Mouse (Mus musculus) gastrocnemius, adult 8-10 months (tissue): ENCODE data around the gene Dhdh. TPM values are rescaled to one million over a fixed set of nuclear protein-coding genes. Genes with fewer than 3 reads are reported as not detected.

Experiments
- DNase-seq, 2 experiments: peaks; one replicate each; pipeline ENCODE4 v3.0.0; 2022; ENCODE audit warnings: low spot score in 2 of 2
- microRNA-seq: library from miRNA; unstranded; fragments of <30 nt; microRNA quantifications from one replicate; pipeline ENCODE4 v1.2.0, GENCODE M21; 2022
- total RNA-seq, 4 experiments: library from RNA; stranded (reverse); gene quantifications; 2 replicates each; pipeline ENCODE4 v1.2.4; 2022

Dhdh gene
- total RNA-seq, 4 experiments from 2014 or later: 22.2 to 29.9 (median 27.6) TPM

DNA sequence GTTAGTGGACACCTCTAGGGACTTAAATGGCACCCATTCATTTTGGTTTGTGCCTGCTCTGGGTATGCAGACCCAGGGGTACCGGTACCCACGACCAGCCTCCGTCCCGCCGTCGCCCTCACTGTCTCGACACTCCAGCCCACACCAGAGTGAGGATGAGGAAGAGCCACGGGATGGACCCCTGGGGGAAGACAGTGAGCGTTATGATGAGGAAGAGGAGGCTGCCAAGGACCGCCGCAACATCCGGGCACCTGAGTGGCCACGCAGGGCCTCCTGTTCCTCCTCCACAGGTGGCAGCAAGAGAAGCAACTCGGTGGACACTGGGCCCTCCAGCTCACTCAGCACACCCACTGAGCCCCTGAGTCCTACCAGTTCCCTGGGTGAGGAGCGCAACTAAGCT, 33.6 kb downstream of the Dhdh start:
- no peak for DNase-seq

DNA sequence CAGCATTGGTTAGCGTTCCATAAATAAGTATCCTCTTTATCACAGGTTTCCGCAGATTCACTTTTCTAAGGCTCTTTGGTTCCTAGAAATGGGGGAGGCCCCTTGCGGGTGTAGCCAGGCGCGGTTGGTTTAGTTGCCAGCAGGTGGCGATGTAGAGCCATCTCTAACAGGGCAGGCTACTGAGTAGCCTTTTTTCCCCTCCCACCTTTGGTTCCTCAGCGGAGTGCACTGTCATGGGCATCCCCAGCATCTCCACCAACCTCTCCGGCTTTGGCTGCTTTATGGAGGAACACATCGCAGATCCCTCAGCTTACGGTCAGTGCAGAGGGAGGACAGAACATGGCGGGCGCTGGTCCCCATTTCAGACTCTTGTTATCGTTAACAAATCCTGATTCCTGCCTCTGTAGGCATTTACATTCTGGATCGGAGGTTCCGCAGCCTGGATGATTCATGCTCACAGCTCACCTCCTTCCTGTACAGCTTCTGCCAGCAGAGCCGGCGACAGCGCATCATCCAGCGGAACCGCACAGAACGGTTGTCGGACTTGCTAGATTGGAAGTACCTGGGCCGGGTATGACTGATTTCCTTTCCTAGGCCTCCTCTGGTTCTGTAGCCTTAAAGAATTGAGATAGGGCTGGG, 37.1 kb downstream of the Dhdh start:
- peak; percentile 73 to 74 for DNase-seq

DNA sequence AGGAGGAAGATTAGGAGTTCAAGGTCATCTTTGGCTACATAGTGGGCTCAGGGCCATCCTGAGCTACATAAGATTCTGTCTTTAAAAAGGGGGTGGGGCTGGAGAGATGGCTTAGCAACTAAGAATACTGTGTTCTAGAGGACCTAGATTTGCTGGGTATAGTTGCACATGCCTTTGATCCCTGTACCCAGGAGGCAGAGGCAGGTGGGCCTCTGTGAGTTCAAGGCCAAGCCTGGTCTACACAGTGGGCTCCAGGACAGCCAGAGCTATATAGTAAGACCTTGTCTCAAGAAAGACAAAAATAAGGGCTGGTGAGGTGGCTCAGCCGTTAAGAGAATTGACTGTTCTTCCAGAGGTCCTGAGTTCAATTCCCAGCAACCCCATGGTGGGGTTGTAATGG, 38.6 kb downstream of the Dhdh start:
- no peak for DNase-seq

DNA sequence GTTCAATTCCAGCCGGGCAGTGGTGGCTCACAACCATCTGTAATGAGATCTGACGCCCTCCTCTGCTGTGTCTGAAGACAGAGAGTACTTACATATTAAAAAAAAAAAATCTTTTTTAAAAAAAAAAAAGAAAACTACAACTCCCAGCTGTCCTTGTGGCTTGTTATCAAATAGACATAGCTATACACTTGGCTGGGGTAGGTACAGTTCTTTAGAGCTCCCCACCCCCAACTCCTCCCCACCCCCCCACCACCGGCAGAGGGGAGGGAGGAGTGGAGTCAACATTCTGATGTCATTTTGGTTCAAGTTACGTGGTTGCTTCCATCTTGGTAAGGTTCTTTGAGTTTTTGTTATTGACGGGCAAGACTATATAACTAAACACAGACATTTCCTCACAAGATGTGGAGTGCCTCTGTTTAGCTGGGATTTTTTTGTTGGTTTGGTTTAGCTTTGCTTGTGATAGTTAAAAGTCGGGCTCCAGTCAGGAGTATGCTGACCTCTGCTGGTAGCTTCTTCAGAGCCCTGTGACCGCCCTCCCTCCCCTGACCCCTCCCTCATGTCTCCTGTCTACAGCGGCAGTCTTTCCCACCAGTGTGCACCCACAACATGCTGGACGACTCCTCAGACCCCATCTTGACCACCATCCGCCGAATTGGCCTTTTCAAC, 41.1 kb downstream of the Dhdh start:
- DNase-seq: peak in 1 of 2 experiments; percentile 22

DNA sequence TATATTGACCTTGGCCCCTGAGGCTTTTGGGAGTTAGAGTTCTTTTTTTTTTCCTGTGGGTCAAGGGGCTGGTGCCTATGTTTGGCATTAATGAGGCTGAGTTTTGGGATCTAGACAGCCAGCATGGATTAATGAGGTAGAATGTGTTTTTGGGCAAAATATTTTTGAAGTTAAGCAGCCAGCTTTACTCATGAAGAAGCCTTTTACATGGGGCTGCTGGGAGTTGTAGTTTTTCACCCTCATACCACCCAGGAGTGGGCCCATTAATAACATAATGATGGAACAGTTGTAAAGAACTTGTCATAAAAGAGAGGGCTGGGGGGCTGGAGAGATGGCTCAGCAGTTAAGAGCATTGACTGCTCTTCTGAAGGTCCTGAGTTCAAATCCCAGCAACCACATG, 42.0 kb downstream of the Dhdh start:
- DNase-seq: no peak

- peak in 1 of 2 experiments; percentile 37 for DNase-seq
Observed at GRCm38 (mm10) chr7:45443526-45444420, 44.8 kb downstream of the Dhdh start.

GRCm38 (mm10) chr7:45437521-45438276, 50.9 kb downstream of the Dhdh start, which contains the start of gene Ruvbl2:
TSS of gene Ruvbl2 (minus strand) at chr7:45438096.
- DNase-seq: peak; percentile 66 to 81

DNA sequence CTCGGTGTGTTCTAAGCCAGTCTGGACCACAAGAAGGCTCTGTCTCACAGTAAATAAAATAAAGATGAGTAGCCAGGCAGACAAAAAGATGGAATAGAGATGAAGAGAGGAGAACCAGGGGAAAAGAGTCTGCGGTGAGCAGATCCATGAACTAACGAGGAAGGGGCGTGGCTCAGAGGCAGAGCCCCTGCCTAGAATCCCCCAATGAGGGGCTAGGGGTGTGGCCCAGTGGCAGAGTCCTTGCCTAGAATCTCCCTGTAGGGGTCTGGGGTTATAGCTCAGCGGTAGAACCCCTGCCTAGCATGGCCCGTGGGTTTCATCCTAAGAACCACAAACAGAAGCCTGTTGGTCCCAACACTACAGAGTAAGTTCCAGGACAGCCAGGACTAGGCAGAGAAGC, 51.6 kb downstream of the Dhdh start:
- no peak for DNase-seq

- no peak for DNase-seq
Observed at GRCm38 (mm10) chr7:45436444-45436843, 52.2 kb downstream of the Dhdh start.

GRCm38 (mm10) chr7:45435038-45435437, 53.6 kb downstream of the Dhdh start:
- DNase-seq: peak in 1 of 2 experiments; percentile 55

- DNase-seq: peak; percentile 100
Observed at GRCm38 (mm10) chr7:45434203-45435015, 54.2 kb downstream of the Dhdh start, which contains the start of gene Gys1. TSS of gene Gys1 (plus strand) at chr7:45434844.

DNA sequence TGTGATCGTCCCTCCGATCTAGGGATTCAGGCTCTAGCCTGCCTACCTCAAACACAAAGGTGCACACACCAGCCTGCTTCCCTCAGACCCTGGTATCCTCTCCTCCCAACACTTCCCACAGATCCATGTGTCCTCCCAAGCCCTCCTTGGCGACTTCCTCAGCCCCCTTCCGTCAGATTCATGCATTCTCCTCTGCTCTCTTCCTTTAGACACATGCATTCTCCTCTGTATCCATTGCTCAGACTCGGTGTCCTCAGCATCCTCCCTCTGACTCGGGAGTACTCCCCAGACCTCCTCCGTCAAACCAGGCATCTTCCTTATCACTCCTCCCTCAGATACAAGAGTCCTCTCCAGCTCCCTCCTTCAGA, 54.8 kb downstream of the Dhdh start:
- no peak for DNase-seq

- peak in 1 of 2 experiments; percentile 69 for DNase-seq
Observed at GRCm38 (mm10) chr7:45426556-45426955, 62.0 kb downstream of the Dhdh start.

DNA sequence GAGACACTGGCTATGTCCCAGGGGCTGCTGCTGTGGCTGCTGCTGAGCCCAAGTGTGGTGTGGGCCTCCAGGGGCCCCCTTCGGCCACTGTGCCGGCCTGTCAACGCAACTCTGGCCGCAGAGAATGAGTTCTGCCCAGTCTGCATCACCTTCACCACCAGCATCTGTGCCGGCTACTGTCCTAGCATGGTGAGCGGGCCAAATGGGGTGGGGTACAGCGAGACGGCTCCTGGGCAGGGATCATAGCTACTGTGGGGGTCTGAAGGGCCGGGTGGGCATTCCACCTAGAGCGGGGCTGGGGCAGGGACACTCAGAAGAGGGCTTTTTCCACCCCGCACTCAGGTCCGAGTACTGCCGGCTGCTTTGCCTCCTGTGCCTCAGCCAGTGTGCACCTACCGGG, 67.4 kb downstream of the Dhdh start:
- no peak for DNase-seq

Small RNA genes lying within 50 kb of the gene (microRNA-seq; reads per million reads assigned to microRNA genes)
- not detected for gene Gm22133

Other genes with a start within 250 kb of the Dhdh start
- 1 to 10 TPM in 3 of 4 experiments, under 1 TPM in 1; 0.15 to 2.0 (median 1.2) TPM for gene Cd37, start 249.7 kb downstream of the Dhdh start, total RNA-seq
- not detected for gene Slc6a16, start 247.7 kb downstream of the Dhdh start, total RNA-seq
- gene Slc6a21, start 211.3 kb downstream of the Dhdh start, total RNA-seq: not detected
- 10 to 100 TPM; 30.7 to 35.6 (median 32.0) TPM for gene Trpm4, start 155.0 kb downstream of the Dhdh start, total RNA-seq
- 100 to 1,000 TPM; 700 to 858 (median 833) TPM for gene Hrc, start 153.5 kb downstream of the Dhdh start, total RNA-seq
- under 1 TPM in 3 of 4 experiments, not detected in 1; 0.07 to 0.24 (median 0.09) TPM for gene Ppfia3, start 121.8 kb downstream of the Dhdh start, total RNA-seq
- gene Lin7b, start 118.2 kb downstream of the Dhdh start, total RNA-seq: not detected
- gene Snrnp70, start 93.1 kb downstream of the Dhdh start, total RNA-seq: 10 to 100 TPM; 45.4 to 74.5 (median 59.9) TPM
- 10 to 100 TPM; 78.8 to 94.6 (median 88.3) TPM for gene Kcna7, start 83.2 kb downstream of the Dhdh start, total RNA-seq
- gene Ntf5, start 75.1 kb downstream of the Dhdh start, total RNA-seq: 1 to 10 TPM; 3.7 to 4.9 (median 4.3) TPM
- gene Lhb, start 68.0 kb downstream of the Dhdh start, total RNA-seq: under 1 TPM in 2 of 4 experiments, not detected in 2; 0.46 to 0.61 TPM
- 100 to 1,000 TPM; 265 to 308 (median 299) TPM for gene Gys1, start 54.0 kb downstream of the Dhdh start, total RNA-seq
- gene Ruvbl2, start 50.7 kb downstream of the Dhdh start, total RNA-seq: 10 to 100 TPM; 22.4 to 28.6 (median 24.0) TPM
- 100 to 1,000 TPM in 3 of 4 experiments, 10 to 100 TPM in 1; 83.2 to 132 (median 121) TPM for gene Ftl1, start 28.9 kb downstream of the Dhdh start, total RNA-seq
- 10 to 100 TPM; 14.5 to 17.8 (median 15.3) TPM for gene Bax, start 21.9 kb downstream of the Dhdh start, total RNA-seq
- not detected for gene Tulp2, start 6.9 kb downstream of the Dhdh start, total RNA-seq
- 10 to 100 TPM in 3 of 4 experiments, 1 to 10 TPM in 1; 9.7 to 19.4 (median 11.8) TPM for gene Gm45808, start 2.0 kb downstream of the Dhdh start, total RNA-seq
- gene Nucb1, start 21.6 kb upstream of the Dhdh start, total RNA-seq: 10 to 100 TPM; 51.1 to 66.1 (median 56.8) TPM
- 10 to 100 TPM; 19.6 to 34.3 (median 29.4) TPM for gene Ppp1r15a, start 37.5 kb upstream of the Dhdh start, total RNA-seq
- gene Plekha4, start 37.5 kb upstream of the Dhdh start, total RNA-seq: 1 to 10 TPM; 1.4 to 5.4 (median 4.6) TPM
- gene Hsd17b14, start 66.1 kb upstream of the Dhdh start, total RNA-seq: 1 to 10 TPM in 1 of 4 experiments, under 1 TPM in 2, not detected in 1; 0.52 to 2.8 (median 0.56) TPM
- 100 to 1,000 TPM in 1 of 4 experiments, 10 to 100 TPM in 3; 82.2 to 107 (median 91.8) TPM for gene Bcat2, start 81.3 kb upstream of the Dhdh start, total RNA-seq
- gene Fgf21, start 126.7 kb upstream of the Dhdh start, total RNA-seq: not detected
- gene Fut1, start 128.5 kb upstream of the Dhdh start, total RNA-seq: not detected
- not detected for gene Izumo1, start 133.0 kb upstream of the Dhdh start, total RNA-seq
- gene Rasip1, start 138.7 kb upstream of the Dhdh start, total RNA-seq: 1 to 10 TPM; 5.1 to 7.0 (median 5.3) TPM
- 10 to 100 TPM; 18.5 to 36.8 (median 28.8) TPM for gene Mamstr, start 151.2 kb upstream of the Dhdh start, total RNA-seq
- gene Fut2, start 177.6 kb upstream of the Dhdh start, total RNA-seq: under 1 TPM; 0.12 to 0.29 (median 0.20) TPM
- under 1 TPM; 0.18 to 0.48 (median 0.27) TPM for gene Ntn5, start 195.2 kb upstream of the Dhdh start, total RNA-seq
- under 1 TPM in 3 of 4 experiments, not detected in 1; 0.12 to 0.18 (median 0.16) TPM for gene Sec1, start 205.6 kb upstream of the Dhdh start, total RNA-seq
- 10 to 100 TPM; 14.3 to 18.2 (median 16.1) TPM for gene Car11, start 211.0 kb upstream of the Dhdh start, total RNA-seq
- 100 to 1,000 TPM in 3 of 4 experiments, 10 to 100 TPM in 1; 69.5 to 173 (median 143) TPM for gene Dbp, start 216.3 kb upstream of the Dhdh start, total RNA-seq
- 100 to 1,000 TPM; 479 to 609 (median 594) TPM for gene Rpl18, start 226.7 kb upstream of the Dhdh start, total RNA-seq
- 10 to 100 TPM; 10.6 to 15.0 (median 13.0) TPM for gene Sphk2, start 229.2 kb upstream of the Dhdh start, total RNA-seq
- gene Fam83e, start 232.4 kb upstream of the Dhdh start, total RNA-seq: under 1 TPM in 2 of 4 experiments, not detected in 2; 0.10 to 0.38 TPM
- gene Spaca4, start 237.0 kb upstream of the Dhdh start, total RNA-seq: not detected